In the genomic region with DNA sequence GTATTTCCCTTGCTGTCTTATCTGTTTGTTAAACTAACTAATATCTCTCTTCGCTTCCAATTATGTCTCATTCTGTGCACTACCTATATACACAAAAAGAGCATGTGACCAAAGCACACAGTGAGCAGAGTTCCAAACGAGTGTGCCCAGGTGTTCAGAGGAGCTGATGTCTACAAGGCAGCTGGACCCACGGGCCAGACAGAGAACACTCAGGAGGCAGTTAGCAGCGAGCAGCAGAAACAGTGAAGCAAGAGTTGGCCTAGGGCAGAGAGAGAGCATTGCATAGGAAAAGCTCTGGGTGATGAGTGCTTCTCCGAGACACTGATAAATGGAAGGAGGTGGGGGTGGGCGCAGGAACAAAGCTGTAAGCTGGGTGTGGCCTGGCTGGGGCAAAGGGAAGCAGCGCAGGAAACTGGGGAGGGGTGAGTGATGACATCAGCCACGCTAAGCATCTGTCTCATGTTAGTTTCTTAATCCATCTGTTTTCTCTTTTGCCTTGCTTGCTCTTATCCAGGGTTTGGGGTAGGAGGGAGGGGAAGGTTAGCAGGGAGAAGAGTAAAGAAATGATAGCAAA, we compare ENCODE assay signal across 9 mouse cellular contexts.
DNase-seq lines count a peak whose midpoint lies in the region; ATAC-seq lines count a peak whose summit lies in the region.
"Had no signal": no experiment of that assay in that cellular context is flagged by ENCODE, and none has a peak within 500 bp of the region (broad histone marks: within the 10 kb centered on the region; RNA-seq: fewer than 3 reads in every experiment).

No protein-coding gene starts in this region.

- H3K4me3 ChIP-seq in kidney, embryonic 14.5 days (ENCODE audit: low read length): no peak overlapping the region
- no peak overlapping the region for H3K4me3 ChIP-seq in kidney, embryonic 15.5 days (replicated peaks)
- no peak overlapping the region for H3K4me3 ChIP-seq in stomach, embryonic 14.5 days (ENCODE audit: low read depth, low read length)

- 57% methylated on average over 8 of the region's 8 CpGs for WGBS in kidney, embryonic 14.5 days
- WGBS in kidney, embryonic 15.5 days: 58% methylated on average over 8 of the region's 8 CpGs
- 16% methylated on average over 8 of the region's 8 CpGs for WGBS in stomach, embryonic 14.5 days

- no peaks in the 10 kb centered on the region for H3K9me3 ChIP-seq in kidney, embryonic 14.5 days (ENCODE audit: control insufficient read depth, low read length)
- no peaks in the 10 kb centered on the region for H3K9me3 ChIP-seq in kidney, embryonic 15.5 days (replicated peaks)
- no peaks in the 10 kb centered on the region for H3K9me3 ChIP-seq in stomach, embryonic 14.5 days (ENCODE audit: control insufficient read depth, low read depth, low read length)

- H3K27me3 ChIP-seq in kidney, embryonic 14.5 days (ENCODE audit: control insufficient read depth, insufficient read depth, low read length): no peaks in the 10 kb centered on the region
- H3K27me3 ChIP-seq in kidney, embryonic 15.5 days: no peaks in the 10 kb centered on the region
- no peaks in the 10 kb centered on the region for H3K27me3 ChIP-seq in stomach, embryonic 14.5 days (ENCODE audit: control insufficient read depth, insufficient read depth, low read length)

- no peaks in the 10 kb centered on the region for H3K4me1 ChIP-seq in kidney, embryonic 14.5 days (ENCODE audit: control insufficient read depth, insufficient read depth, low read length)
- H3K4me1 ChIP-seq in kidney, embryonic 15.5 days: peaks cover 15% of the 10 kb centered on the region
- H3K4me1 ChIP-seq in stomach, embryonic 14.5 days (ENCODE audit: control insufficient read depth, insufficient read depth, low read length): peaks cover 9% of the 10 kb centered on the region; the same call in 1 of the 2 replicates

- no peak overlapping the region for H3K9ac ChIP-seq in kidney, embryonic 14.5 days (ENCODE audit: low read depth, low read length)
- no peak overlapping the region for H3K9ac ChIP-seq in kidney, embryonic 15.5 days
- no peak overlapping the region for H3K9ac ChIP-seq in stomach, embryonic 14.5 days (replicated peaks; ENCODE audit: low read depth, low read length)

- DNase-seq in NIH3T3 (ENCODE audit: low read depth): peak; percentile 64
- peak; percentile 32 for DNase-seq in heart, postnatal 4 days
- no peak for DNase-seq in left cerebral cortex, adult 9 months (ENCODE audit: low spot score in 2 of 2)
- DNase-seq in cerebellum, adult 9-10 months: no peak
- DNase-seq in spleen, adult 12 weeks (ENCODE audit: low spot score): no peak

- H3K4me2 ChIP-seq in kidney, embryonic 14.5 days (replicated peaks; ENCODE audit: low read depth, low read length): no peak overlapping the region
- H3K4me2 ChIP-seq in kidney, embryonic 15.5 days: no peak overlapping the region
- H3K4me2 ChIP-seq in stomach, embryonic 14.5 days (replicated peaks; ENCODE audit: low read depth, low read length): no peak overlapping the region

- 0 out of 2 replicates have a peak, but pooled peaks cover 4% of the 10 kb centered on the region for H3K36me3 ChIP-seq in kidney, embryonic 14.5 days (ENCODE audit: control insufficient read depth, insufficient read depth, low read length)
- H3K36me3 ChIP-seq in kidney, embryonic 15.5 days: peaks cover 13% of the 10 kb centered on the region
- H3K36me3 ChIP-seq in stomach, embryonic 14.5 days (ENCODE audit: control insufficient read depth, insufficient read depth, low read length): no peaks in the 10 kb centered on the region

- H3K27ac ChIP-seq in kidney, embryonic 14.5 days (ENCODE audit: low read depth, low read length): no peak overlapping the region
- H3K27ac ChIP-seq in kidney, embryonic 15.5 days: no peak overlapping the region
- H3K27ac ChIP-seq in stomach, embryonic 14.5 days (ENCODE audit: low read length): no peak overlapping the region
- H3K27ac ChIP-seq: macrophage had no signal

- 0 out of 2 replicates have a peak, but pooled peaks have one; percentile 20 for ATAC-seq in kidney, embryonic 14.5 days (ENCODE audit: low FRiP score, low TSS enrichment)
- no peak; the same call in 1 of the 2 replicates for ATAC-seq in kidney, embryonic 15.5 days (replicated peaks; ENCODE audit: low FRiP score)
- ATAC-seq in stomach, embryonic 14.5 days (ENCODE audit: insufficient number of reproducible peaks, insufficient read depth, low FRiP score, low read depth): peak; percentile 50; the same call in 1 of the 2 replicates

Comparison
In these comparisons a context has a peak if more than half of its experiments do, and no peak if none do; other contexts are left out.
1. DNase-seq: peak in NIH3T3 (single experiment) and heart, postnatal 4 days (single experiment); none in left cerebral cortex, adult 9 months (0 of 2), cerebellum, adult 9-10 months (single experiment) and spleen, adult 12 weeks (single experiment).